Mouse (Mus musculus): Measurements from ENCODE around the gene Prkn.

GRCm38 (mm10) chr17:11188494-11188893 is 348.3 kb downstream of the Prkn start:
- TF ChIP-seq CTCF (IDR thresholded peaks at IDR 0.05; ENCODE audit: insufficient read depth, low read length) = no peak
- TF ChIP-seq POLR2A (IDR thresholded peaks at IDR 0.05; ENCODE audit: borderline replicate concordance, extremely low read depth, low read depth, low read length) = no peak

Measured in lung, adult 2 months (tissue).